Mouse (Mus musculus) myocyte (in vitro differentiated cells): ENCODE results near the gene Efr3b. TPM values are rescaled to one million over a fixed set of nuclear protein-coding genes. Genes with fewer than 3 reads are reported as not detected.

Experiments used
- H3K27me3 ChIP-seq: one replicate; pipeline ENCODE4 v1.6.1; 2011; ENCODE audit not compliant: control insufficient read depth, insufficient read depth, insufficient read length
- H3K36me3 ChIP-seq: one replicate; pipeline ENCODE4 v1.6.1; 2011; ENCODE audit not compliant: control insufficient read depth, insufficient read depth
- H3K4me2 ChIP-seq: one replicate; pipeline ENCODE4 v1.6.1; 2011; ENCODE audit warnings: low read depth, control low read depth
- H3K4me3 ChIP-seq: one replicate; pipeline ENCODE4 v1.5.1; 2011; ENCODE audit warnings: mild to moderate bottlenecking, control low read depth, moderate library complexity
- H3K79me2 ChIP-seq: one replicate; pipeline ENCODE4 v1.6.1; 2011; ENCODE audit not compliant: control insufficient read depth, insufficient read depth
- H3ac ChIP-seq: one replicate; pipeline ENCODE4 v1.6.1; 2011; ENCODE audit not compliant: control insufficient read depth, insufficient read length
- CEBPB ChIP-seq: IDR thresholded peaks from 2 replicates; pipeline ENCODE4 v1.6.1; 2011; ENCODE audit warnings: mild to moderate bottlenecking, moderate library complexity; ENCODE audit not compliant: poor library complexity, insufficient read depth, severe bottlenecking
- E2F4 ChIP-seq: IDR thresholded peaks from one replicate; pipeline ENCODE4 v1.6.1; 2011; ENCODE audit warnings: mild to moderate bottlenecking, control low read depth, moderate library complexity; ENCODE audit not compliant: insufficient read depth
- MAX ChIP-seq: IDR thresholded peaks from one replicate; pipeline ENCODE4 v1.6.1; 2011; ENCODE audit warnings: low read depth, mild to moderate bottlenecking, control low read depth
- MYOD1 ChIP-seq, 3 experiments: IDR thresholded peaks; one replicate each; pipeline ENCODE4 v1.6.1; 2011; ENCODE audit warnings: control low read depth in 2 of 3, low read depth in 2 of 3, mild to moderate bottlenecking in 2 of 3, moderate library complexity in 1 of 3; ENCODE audit not compliant: insufficient read length in 2 of 3, control insufficient read depth in 1 of 3
- MYOG ChIP-seq, 3 experiments: IDR thresholded peaks; one replicate each; pipeline ENCODE4 v1.6.1; 2011; ENCODE audit warnings: control low read depth in 2 of 3, low read depth in 2 of 3, mild to moderate bottlenecking in 2 of 3; ENCODE audit not compliant: insufficient read length in 2 of 3, control insufficient read depth in 1 of 3, insufficient read depth in 1 of 3
- POLR2A ChIP-seq: IDR thresholded peaks from one replicate; pipeline ENCODE4 v1.6.1; 2011; ENCODE audit warnings: low read depth, mild to moderate bottlenecking, control low read depth, moderate library complexity; ENCODE audit not compliant: insufficient read length
- POLR2AphosphoS2 ChIP-seq: IDR thresholded peaks from one replicate; pipeline ENCODE4 v1.6.1; 2011; ENCODE audit warnings: low read depth, control low read depth; ENCODE audit not compliant: insufficient read length
- REST ChIP-seq: IDR thresholded peaks from one replicate; pipeline ENCODE4 v1.6.1; 2011; ENCODE audit warnings: mild to moderate bottlenecking, control low read depth, moderate library complexity; ENCODE audit not compliant: insufficient read depth, insufficient read length
- SRF ChIP-seq: IDR thresholded peaks from one replicate; pipeline ENCODE4 v1.6.1; 2011; ENCODE audit warnings: low read depth; ENCODE audit not compliant: control insufficient read depth, insufficient read length
- TCF12 ChIP-seq: IDR thresholded peaks from one replicate; pipeline ENCODE4 v1.6.1; 2011; ENCODE audit warnings: mild to moderate bottlenecking, control low read depth; ENCODE audit not compliant: poor library complexity, insufficient read depth, severe bottlenecking
- TCF3 ChIP-seq: IDR thresholded peaks from one replicate; pipeline ENCODE4 v1.6.1; 2011; ENCODE audit warnings: low read depth, control low read depth; ENCODE audit not compliant: insufficient read length
- USF1 ChIP-seq: IDR thresholded peaks from one replicate; pipeline ENCODE4 v1.6.1; 2011; ENCODE audit warnings: low read depth, mild to moderate bottlenecking, control low read depth, moderate library complexity
- polyA plus RNA-seq: library from polyadenylated mRNA; unstranded; fragments of >200 nt; fragmentation: generic; extraction: Trizol; gene quantifications from one replicate; pipeline ENCODE4 v1.2.1, GENCODE M21; 2012; ENCODE audit warnings: missing spikeins

The Efr3b gene
- polyA plus RNA-seq, 1 experiment: 0.02 TPM

DNA sequence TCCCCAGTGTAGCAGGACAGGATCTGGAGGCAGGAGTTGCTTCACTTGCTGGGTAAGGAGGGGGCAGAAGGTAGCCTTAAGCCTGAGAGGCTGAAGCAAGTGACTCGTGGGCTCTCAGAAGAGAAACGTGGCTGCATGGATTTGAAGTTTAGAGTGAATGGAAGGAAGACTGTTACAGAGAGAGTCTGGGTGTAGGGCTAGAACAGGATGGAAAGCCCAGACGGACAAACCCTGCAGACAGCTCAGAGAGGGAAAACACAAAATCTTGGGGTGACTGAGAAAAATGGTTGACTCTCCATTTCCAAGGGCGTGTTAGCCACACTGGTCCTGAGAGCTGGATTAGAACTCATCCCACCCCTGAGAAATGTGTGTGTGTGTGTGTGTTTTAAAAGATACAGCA lies 23.0 kb downstream of the Efr3b start:
- Histone ChIP-seq H3K4me2 (no peak overlapping the region), H3K4me3 (no peak overlapping the region), H3K79me2 (no peaks in the 10 kb centered on the region), H3K27me3 (peaks cover 15% of the 10 kb centered on the region), H3K36me3 (no peaks in the 10 kb centered on the region), H3ac (no peak overlapping the region)
- no peak for TF ChIP-seq MYOD1 (IDR thresholded peaks at IDR 0.05; ENCODE audit: control insufficient read depth in 1 of 3, insufficient read length in 2 of 3, low read depth in 2 of 3)
- no peak for TF ChIP-seq REST
- no peak for TF ChIP-seq MYOG (IDR thresholded peaks at IDR 0.05; ENCODE audit: control insufficient read depth in 1 of 3, insufficient read depth in 1 of 3, insufficient read length in 2 of 3, low read depth in 2 of 3)

DNA sequence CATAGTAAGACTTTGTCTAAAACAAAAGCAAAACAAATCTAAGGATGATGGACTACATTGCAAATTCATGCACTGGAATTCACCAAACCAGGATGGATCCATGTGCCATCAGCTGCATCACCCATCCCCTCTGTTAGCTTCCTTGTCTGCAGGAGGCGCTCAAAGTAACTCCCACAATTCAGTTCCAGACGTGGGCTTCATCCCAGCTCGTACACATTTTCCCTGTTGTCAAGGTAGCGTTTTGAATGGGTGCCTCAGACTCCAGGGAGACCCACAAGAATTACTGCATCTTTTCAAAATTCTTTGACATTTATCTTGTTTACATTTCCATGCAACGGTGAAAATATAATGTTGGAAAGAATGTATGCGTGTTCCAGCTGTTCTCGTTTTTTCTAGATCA lies 23.5 kb downstream of the Efr3b start:
- Histone ChIP-seq H3ac (no peak overlapping the region), H3K27me3 (peaks cover 15% of the 10 kb centered on the region), H3K4me2 (no peak overlapping the region), H3K4me3 (no peak overlapping the region), H3K36me3 (no peaks in the 10 kb centered on the region), H3K79me2 (no peaks in the 10 kb centered on the region)
- TF ChIP-seq MYOG (IDR thresholded peaks at IDR 0.05; ENCODE audit: control insufficient read depth in 1 of 3, insufficient read depth in 1 of 3, insufficient read length in 2 of 3, low read depth in 2 of 3): no peak
- TF ChIP-seq USF1: no peak
- no peak for TF ChIP-seq TCF12
- TF ChIP-seq POLR2A: no peak
- TF ChIP-seq POLR2AphosphoS2: no peak
- TF ChIP-seq CEBPB: no peak
- TF ChIP-seq MYOD1 (IDR thresholded peaks at IDR 0.05; ENCODE audit: control insufficient read depth in 1 of 3, insufficient read length in 2 of 3, low read depth in 2 of 3): no peak
- TF ChIP-seq REST: no peak
- no peak for TF ChIP-seq E2F4

GRCm38 (mm10) chr12:4011715-4012114 lies 27.0 kb downstream of the Efr3b start:
- peaks cover 26% of the 10 kb centered on the region for H3K27me3 ChIP-seq
- no peak overlapping the region for H3K4me3 ChIP-seq
- TF ChIP-seq TCF3 (no peak), E2F4 (no peak), MAX (no peak), USF1 (no peak), MYOD1 (IDR thresholded peaks at IDR 0.05; ENCODE audit: control insufficient read depth in 1 of 3, insufficient read length in 2 of 3, low read depth in 2 of 3) (no peak), POLR2AphosphoS2 (no peak), REST (no peak), MYOG (IDR thresholded peaks at IDR 0.05; ENCODE audit: control insufficient read depth in 1 of 3, insufficient read depth in 1 of 3, insufficient read length in 2 of 3, low read depth in 2 of 3) (no peak)
- no peak overlapping the region for H3K4me2 ChIP-seq
- H3ac ChIP-seq: no peak overlapping the region
- no peaks in the 10 kb centered on the region for H3K36me3 ChIP-seq
- H3K79me2 ChIP-seq: no peaks in the 10 kb centered on the region

- H3K36me3 ChIP-seq: no peaks in the 10 kb centered on the region
- no peaks in the 10 kb centered on the region for H3K79me2 ChIP-seq
- peaks cover 26% of the 10 kb centered on the region for H3K27me3 ChIP-seq
- no peak overlapping the region for H3K4me2 ChIP-seq
- no peak overlapping the region for H3K4me3 ChIP-seq
- no peak overlapping the region for H3ac ChIP-seq
- no peak for TF ChIP-seq REST
- no peak for TF ChIP-seq E2F4
- no peak for TF ChIP-seq MYOG (IDR thresholded peaks at IDR 0.05; ENCODE audit: control insufficient read depth in 1 of 3, insufficient read depth in 1 of 3, insufficient read length in 2 of 3, low read depth in 2 of 3)
- TF ChIP-seq CEBPB: no peak
- TF ChIP-seq POLR2AphosphoS2: no peak
- no peak for TF ChIP-seq USF1
- no peak for TF ChIP-seq SRF
- TF ChIP-seq MAX: no peak
- no peak for TF ChIP-seq TCF12
- no peak for TF ChIP-seq MYOD1 (IDR thresholded peaks at IDR 0.05; ENCODE audit: control insufficient read depth in 1 of 3, insufficient read length in 2 of 3, low read depth in 2 of 3)
- TF ChIP-seq TCF3: no peak
Observed at GRCm38 (mm10) chr12:4011301-4011700, 27.4 kb downstream of the Efr3b start.

DNA sequence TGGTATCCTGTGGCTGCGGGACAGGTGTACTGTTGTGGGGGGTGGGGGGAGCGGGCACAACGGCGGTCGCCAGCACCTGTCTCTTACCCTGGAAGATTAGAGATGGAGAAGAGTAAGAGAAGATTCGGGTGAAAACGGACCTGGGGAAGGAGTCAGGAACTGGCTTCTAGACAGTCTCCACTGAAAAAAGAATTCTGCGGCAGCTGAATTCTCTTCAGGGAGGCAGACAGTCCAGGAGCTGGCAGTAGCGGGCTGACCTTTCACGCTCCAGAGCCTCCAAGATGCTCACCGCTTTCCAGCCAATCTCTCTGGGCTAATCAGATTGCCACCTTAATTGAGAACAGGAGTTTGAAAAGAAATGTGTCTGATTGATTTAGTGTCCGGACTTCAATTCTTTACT lies 30.0 kb downstream of the Efr3b start:
- Histone ChIP-seq H3K79me2 (no peaks in the 10 kb centered on the region), H3K27me3 (peaks cover 16% of the 10 kb centered on the region), H3K4me2 (no peak overlapping the region), H3K4me3 (no peak overlapping the region), H3K36me3 (no peaks in the 10 kb centered on the region), H3ac (no peak overlapping the region)
- TF ChIP-seq TCF12 (no peak), MYOG (IDR thresholded peaks at IDR 0.05; ENCODE audit: control insufficient read depth in 1 of 3, insufficient read depth in 1 of 3, insufficient read length in 2 of 3, low read depth in 2 of 3) (no peak)

GRCm38 (mm10) chr12:4007766-4008165 lies 30.9 kb downstream of the Efr3b start:
- Histone ChIP-seq H3K4me3 (no peak overlapping the region), H3K79me2 (no peaks in the 10 kb centered on the region), H3K36me3 (no peaks in the 10 kb centered on the region), H3ac (no peak overlapping the region), H3K4me2 (no peak overlapping the region), H3K27me3 (peaks cover 16% of the 10 kb centered on the region)
- TF ChIP-seq SRF: no peak
